Mouse (Mus musculus): ENCODE data around the gene Kat2a. TPM values are rescaled to one million over a fixed set of nuclear protein-coding genes. Genes with fewer than 3 reads are reported as not detected.

Gene Kat2a
- total RNA-seq (2017): 30.3 and 35.3 TPM in 2 replicates

DNA sequence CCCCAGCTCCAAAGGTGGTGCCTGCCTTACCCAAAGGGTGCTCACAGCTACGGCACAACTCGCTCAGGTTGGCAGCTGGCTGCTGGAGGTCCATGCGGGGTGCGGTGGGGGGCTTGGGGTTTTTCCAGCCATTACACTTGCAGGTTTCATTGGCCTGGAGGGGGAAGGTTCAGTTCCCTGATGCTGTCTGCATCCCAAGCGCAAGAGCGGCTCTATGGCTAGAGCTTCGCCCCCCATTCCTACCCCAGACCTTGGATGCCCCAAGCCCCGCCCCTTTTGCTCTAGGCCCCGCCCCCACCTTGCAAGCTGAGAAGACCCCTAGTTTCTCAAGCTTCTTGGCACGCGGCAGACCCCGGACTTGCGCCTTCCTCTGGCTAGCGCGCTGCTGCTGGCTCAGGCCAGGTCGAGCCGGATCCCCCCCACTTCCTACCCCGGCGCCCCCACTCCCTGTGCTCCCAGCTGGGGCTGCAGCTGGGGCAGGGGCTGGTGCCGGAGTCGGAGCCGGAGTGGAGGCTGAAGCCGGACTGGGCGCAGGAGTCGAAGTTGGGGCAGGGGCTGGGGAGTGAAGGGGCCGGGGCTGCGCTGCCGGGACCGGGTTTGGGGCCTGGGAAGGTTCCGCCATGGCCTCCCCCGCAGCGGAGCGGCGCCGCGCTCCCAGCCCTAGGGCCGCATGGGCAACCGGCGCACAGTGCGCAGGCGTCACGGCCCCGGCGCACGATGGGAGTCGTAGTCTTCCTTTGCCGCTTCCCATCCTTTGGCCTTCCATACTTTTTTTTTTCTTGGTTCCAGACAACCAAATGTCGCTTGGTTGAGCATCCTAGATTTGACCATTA lies at the start of gene Kat2a:
TSS of gene Kat2a (minus strand) at position 683 of the 833 bp plus-strand sequence.
- no peak for ATAC-seq (replicated peaks; ENCODE audit: low read depth, poor library complexity, severe bottlenecking)

GRCm38 (mm10) chr11:100761547-100762045 lies 49.3 kb upstream of the Kat2a start:
- ATAC-seq (replicated peaks; ENCODE audit: low read depth, poor library complexity, severe bottlenecking): peak; percentile 79

DNA sequence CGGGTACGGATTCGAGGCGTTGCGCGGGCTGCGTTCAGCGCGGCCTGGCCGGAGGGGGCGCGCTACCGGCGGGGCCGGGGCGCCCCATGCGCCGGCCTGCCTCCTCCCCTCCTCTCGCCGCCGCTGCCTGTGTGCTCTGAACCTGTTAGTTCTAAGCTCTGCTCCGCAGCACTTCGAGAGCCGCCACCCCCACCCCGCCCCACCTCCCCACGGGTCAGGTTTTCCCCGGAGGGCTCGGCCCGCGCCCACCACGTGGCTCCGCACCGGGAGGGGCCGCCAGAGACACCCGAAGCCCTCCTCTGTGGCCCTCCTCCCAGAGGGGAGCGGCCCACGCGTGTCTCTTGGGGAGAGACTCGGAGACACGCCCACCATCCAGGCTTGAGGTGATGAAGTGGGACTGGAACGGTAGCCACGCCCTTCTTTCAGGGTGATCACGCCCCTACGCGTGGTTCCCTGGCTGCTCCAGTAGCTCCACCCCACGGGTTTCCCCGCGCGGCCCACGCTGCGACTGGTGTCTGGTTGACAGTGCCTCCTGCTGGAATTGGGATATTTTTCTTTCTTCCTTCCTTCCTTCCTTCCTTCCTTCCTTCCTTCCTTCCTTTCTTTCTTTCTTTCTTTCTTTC lies 47.5 kb upstream of the Kat2a start, which contains the start of gene Kcnh4:
TSS of gene Kcnh4 (minus strand) at position 332 of the 623 bp plus-strand sequence.
- peak; percentile 48 for ATAC-seq (replicated peaks; ENCODE audit: low read depth, poor library complexity, severe bottlenecking)

- peak; percentile 19 for ATAC-seq (replicated peaks; ENCODE audit: low read depth, poor library complexity, severe bottlenecking)
These were observed 46.7 kb upstream of the Kat2a start for GRCm38 (mm10) chr11:100758707-100759610.

- ATAC-seq (replicated peaks; ENCODE audit: low read depth, poor library complexity, severe bottlenecking): no peak
These were observed 45.3 kb upstream of the Kat2a start for GRCm38 (mm10) chr11:100757566-100757965.

- ATAC-seq (replicated peaks; ENCODE audit: low read depth, poor library complexity, severe bottlenecking): no peak
These were observed 44.2 kb upstream of the Kat2a start for GRCm38 (mm10) chr11:100756476-100756875.

DNA sequence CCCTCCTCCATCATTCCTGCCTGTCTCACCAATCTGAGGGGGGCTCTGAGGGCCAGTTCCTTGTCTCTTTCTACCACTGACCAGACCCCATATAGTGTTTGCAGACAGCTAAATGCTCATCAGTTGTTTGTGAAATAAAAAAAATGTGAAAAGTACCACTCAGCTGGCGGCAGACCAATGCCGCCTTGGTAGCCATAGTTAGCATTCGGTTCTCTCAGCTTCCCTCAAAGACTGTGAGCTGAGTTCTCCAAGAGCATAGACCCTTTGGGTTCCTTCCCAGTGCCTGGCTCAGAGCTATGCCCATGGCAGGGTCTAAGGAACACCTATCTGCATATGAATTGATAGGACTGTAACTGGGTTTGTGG lies 42.4 kb upstream of the Kat2a start:
- no peak for ATAC-seq (replicated peaks; ENCODE audit: low read depth, poor library complexity, severe bottlenecking)

DNA sequence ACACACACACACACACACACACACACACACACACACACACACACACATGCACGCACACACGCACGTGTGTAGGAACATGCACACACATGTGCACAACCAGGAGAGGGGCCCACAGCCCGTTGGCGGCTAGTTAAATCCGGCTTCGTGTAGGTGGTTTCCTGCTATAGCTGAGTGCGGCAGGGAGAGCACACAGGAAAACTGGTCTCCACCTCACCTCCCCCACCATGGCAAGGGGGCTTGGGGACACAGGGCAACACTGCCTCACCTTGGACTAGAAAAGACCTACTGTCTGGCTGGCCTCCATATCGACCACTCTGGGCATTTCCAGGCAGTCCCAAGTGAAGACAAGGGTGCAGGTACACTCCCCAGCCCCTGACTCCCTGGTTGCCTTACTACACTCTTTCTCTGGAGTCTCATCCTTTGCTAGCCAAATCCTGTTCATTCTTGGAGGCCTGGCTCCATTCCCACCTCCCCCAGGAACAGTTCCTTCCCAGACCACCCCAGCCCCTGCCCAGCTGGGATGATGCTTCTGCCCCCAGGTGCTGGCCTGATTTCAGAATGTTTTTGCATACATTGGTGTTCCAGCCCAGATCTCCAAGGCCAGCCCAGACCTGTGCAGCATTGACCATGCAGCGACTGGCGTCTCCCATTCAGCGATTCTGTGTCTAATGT lies 41.9 kb upstream of the Kat2a start:
- no peak for ATAC-seq (replicated peaks; ENCODE audit: low read depth, poor library complexity, severe bottlenecking)

- ATAC-seq (replicated peaks; ENCODE audit: low read depth, poor library complexity, severe bottlenecking): no peak
These were observed 40.0 kb upstream of the Kat2a start for GRCm38 (mm10) chr11:100752294-100752693.

- no peak for ATAC-seq (replicated peaks; ENCODE audit: low read depth, poor library complexity, severe bottlenecking)
These were observed 37.9 kb upstream of the Kat2a start for GRCm38 (mm10) chr11:100750127-100750526.

GRCm38 (mm10) chr11:100749469-100749868 lies 37.2 kb upstream of the Kat2a start:
- no peak for ATAC-seq (replicated peaks; ENCODE audit: low read depth, poor library complexity, severe bottlenecking)

GRCm38 (mm10) chr11:100748620-100749019 lies 36.4 kb upstream of the Kat2a start:
- 0 out of 2 replicates have a peak, but pooled peaks have one; percentile 24 for ATAC-seq (replicated peaks; ENCODE audit: low read depth, poor library complexity, severe bottlenecking)

- no peak for ATAC-seq (replicated peaks; ENCODE audit: low read depth, poor library complexity, severe bottlenecking)
These were observed 34.8 kb upstream of the Kat2a start for GRCm38 (mm10) chr11:100747114-100747513.

- ATAC-seq (replicated peaks; ENCODE audit: low read depth, poor library complexity, severe bottlenecking): no peak
These were observed 34.3 kb upstream of the Kat2a start for GRCm38 (mm10) chr11:100746546-100746945.

DNA sequence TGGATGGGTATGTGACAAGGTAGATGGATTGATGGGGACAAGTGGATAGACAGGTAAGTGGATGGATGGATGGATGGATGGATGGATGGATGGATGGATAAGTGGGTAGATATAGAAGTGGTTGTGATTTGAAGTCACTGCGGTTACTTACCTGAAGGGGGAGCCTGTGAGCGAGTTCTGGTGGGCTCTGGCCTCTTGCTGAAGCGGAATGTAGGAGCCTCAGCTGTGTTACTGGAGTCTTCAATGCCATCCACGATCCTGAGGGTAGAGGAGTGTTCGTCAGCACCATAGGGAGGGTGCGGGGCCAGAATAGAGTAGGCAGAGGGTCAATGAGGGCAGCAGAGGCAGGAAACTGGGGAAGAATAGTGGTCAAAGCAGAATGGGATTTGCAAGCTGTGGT lies 32.8 kb upstream of the Kat2a start:
- peak; percentile 86 for ATAC-seq (replicated peaks; ENCODE audit: low read depth, poor library complexity, severe bottlenecking)

- no peak for ATAC-seq (replicated peaks; ENCODE audit: low read depth, poor library complexity, severe bottlenecking)
These were observed 29.1 kb upstream of the Kat2a start for GRCm38 (mm10) chr11:100741348-100741747.

DNA sequence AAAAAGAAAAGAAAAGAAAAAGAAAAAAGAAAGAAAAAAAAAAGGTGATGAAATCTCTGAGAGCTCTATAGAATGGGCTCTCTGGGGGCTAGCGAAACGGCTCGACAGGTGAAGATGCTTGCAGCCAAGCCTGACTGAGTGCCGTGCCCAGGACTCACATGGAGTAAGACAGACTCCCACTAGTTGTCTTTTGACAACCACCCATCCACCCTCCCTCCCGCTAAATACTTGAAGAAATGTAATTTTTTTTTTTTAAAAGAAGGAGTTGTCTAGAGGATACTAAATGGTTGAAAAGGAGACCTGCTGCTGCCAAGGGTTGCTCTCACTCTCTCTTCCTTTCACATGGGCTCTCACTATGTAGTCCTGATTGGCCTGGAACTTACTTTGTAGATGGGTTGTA lies 26.5 kb upstream of the Kat2a start:
- ATAC-seq (replicated peaks; ENCODE audit: low read depth, poor library complexity, severe bottlenecking): no peak

DNA sequence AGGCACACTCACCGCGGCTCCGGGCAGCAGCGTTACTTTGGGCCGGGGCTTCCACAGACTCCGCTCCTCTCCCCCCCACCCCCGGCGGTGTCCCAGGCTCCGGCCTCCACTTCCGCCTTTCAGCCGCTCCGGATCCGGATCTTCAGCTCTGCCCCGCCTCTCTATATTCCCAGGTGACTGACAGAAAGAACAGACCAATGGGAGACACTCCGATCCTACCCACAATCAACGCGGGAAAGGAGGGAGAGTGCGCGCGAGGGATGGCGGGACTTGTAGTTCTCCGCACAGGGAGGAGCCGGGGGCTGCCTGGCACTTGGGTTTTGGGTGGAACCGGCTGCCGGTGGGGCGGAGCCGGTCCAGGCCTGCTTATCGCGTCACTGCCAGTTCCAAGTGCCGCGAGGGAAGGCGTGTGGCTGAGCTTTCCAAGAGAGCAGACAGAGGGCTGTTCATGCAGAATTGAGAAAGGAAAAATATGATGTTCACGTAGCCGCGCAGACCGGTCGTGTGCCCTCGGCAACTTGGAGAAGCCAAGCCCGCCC lies 25.9 kb upstream of the Kat2a start, which contains the start of gene Rab5c:
TSS of gene Rab5c (minus strand) at position 150 of the 539 bp plus-strand sequence.
- peak; percentile 95 for ATAC-seq (replicated peaks; ENCODE audit: low read depth, poor library complexity, severe bottlenecking)

GRCm38 (mm10) chr11:100737105-100737733 lies 25.0 kb upstream of the Kat2a start:
- peak; percentile 37 for ATAC-seq (replicated peaks; ENCODE audit: low read depth, poor library complexity, severe bottlenecking)

All from common myeloid progenitor, adult 5-6 weeks (primary cell).